Mouse (Mus musculus) right cerebral cortex, postnatal 25 days (tissue): ENCODE data around the gene Vmn1r138.
"Not testable (repeated sequence)": the region's sequence is repeated elsewhere in the genome, so short reads cannot be mapped to it uniquely, and the experiment has no call there.

Experiments
- DNase-seq: peaks from one replicate; pipeline ENCODE4 v3.0.0; 2022

The Vmn1r138 gene

DNA sequence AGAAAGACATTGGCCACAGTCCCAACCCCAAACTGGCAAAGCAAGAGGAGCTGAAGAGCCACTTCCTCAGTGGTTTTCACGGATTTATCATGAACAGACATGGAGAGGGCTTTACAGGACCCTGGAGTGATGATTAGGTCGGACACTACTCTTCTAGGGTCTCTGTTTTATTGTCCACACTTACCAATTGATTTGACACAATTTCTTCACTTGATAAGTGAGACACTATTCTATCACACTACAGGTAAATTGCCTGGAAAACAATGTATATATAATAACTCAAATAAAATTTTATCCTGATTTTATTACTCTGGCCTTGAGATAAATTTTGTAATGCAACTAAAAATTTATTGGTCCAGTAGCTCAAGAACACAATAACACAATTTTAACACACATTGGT, at the start of gene Vmn1r138:
TSS of gene Vmn1r138 (minus strand) at position 101 of the 400 bp plus-strand sequence.
- not testable (repeated sequence) for DNase-seq

DNA sequence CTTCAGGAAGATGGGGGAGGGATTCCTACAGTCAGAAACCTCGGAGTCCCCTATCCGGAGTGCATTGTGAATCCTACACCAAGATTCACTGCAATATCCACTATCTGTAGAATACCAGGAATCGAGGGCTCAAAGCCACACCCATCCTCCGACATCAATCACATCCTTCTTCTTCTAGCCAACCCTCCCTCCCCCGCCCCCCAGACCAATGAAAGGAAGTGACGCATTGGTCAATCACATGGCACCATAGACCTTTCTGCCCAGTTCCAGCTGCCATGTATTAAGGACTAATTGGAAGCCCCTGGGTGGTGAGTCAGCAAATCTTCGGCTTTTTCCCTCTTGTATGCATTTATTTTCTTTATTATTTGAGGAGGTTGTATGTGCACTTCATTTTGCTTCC, 40.1 kb upstream of the Vmn1r138 start, which contains the start of gene Vmn1r139:
TSS of gene Vmn1r139 (plus strand) at position 301 of the 400 bp plus-strand sequence.
- not testable (repeated sequence) for DNase-seq

DNA sequence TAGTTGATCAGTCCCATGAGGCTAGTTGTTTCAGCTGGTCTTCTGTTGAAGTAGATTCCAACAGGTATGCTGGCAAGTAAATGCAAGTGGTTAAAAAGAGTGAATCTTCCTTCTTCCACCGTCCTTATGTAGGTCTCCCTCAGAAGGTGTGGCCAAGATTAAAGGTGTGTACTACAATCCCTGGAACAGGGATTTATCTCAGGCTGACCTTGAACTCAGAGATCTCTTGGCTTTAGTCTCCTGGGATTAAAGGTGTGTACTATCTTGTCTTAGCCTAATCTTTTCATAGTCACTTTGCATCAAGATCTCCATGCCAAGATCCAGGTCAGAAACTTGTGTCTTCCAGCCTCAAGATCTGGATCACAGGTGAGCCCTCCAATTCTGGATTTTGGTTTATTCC, 27.5 kb upstream of the Vmn1r138 start, which contains the start of gene Gm6176:
TSS of gene Gm6176 (minus strand) at position 101 of the 400 bp plus-strand sequence.
- not testable (repeated sequence) for DNase-seq

- DNase-seq: not testable (repeated sequence)
Measured at GRCm38 (mm10) chr7:21994287-21994686, 34.4 kb downstream of the Vmn1r138 start, which contains the start of gene Vmn1r137. Gene Vmn1r137 (plus strand): TSS chr7:21994587.
